Mouse (Mus musculus) gonadal fat pad, adult 2 months (tissue): ENCODE results near the gene Rad18. TPM values are rescaled to one million over a fixed set of nuclear protein-coding genes. Genes with fewer than 3 reads are reported as not detected.
"Not testable (repeated sequence)": the region's sequence is repeated elsewhere in the genome, so short reads cannot be mapped to it uniquely, and the experiment has no call there.

ENCODE experiments used
- DNase-seq: peaks from one replicate; pipeline ENCODE4 v3.0.0-alpha.2; 2012; ENCODE audit warnings: low read depth
- polyA plus RNA-seq: library from polyadenylated mRNA; depleted of rRNA; stranded (reverse); fragments of >200 nt; gene quantifications from 2 replicates; pipeline ENCODE4 v1.2.3, GENCODE M21; 2012; rRNA removed

Rad18 gene
- 3.5 and 3.8 TPM in 2 replicates for polyA plus RNA-seq

DNA sequence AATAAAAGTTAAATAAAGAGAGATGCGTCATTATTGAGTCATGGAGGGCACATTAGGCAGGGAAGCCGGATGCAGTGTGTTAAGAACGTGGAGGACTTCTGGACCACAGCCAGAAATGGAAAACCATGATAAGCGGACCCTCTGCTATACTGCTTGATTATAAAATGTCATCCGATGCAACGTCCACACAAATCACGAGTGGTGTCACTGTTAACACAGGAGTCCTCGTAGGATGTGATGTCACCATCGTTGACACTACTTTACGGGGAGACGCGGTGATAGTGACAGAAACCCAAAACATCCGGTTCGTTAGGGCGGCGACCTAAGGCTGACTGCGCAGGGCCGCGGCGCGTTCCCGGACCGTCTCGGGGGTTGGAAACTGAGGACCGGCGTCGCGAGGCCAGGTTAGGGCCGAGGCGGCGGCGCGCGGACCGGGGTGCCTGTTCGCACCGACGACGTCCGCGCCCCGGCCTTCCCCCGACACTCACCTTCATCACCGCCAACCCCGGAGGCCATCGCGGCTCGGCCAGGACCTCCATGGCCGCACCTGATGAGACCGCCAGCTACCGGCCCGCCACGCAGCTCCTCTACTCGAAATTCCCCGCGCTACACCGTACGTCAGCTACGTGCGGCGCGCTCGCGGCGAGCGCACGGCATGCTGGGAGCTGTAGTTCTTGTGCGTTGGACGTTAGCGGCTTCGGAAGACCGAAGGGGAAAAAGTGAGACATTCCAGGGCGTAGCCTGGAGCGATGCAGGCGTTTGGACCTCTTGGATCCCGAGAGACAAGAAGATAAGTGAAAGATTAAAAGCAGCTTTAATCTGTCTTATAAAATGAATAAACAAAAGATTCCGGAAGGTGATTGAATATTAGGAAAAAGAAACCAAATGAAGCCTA lies at the start of gene Rad18:
TSS of gene Rad18 (minus strand) at position 631 of the 895 bp plus-strand sequence.
- DNase-seq = peak; percentile 27

DNA sequence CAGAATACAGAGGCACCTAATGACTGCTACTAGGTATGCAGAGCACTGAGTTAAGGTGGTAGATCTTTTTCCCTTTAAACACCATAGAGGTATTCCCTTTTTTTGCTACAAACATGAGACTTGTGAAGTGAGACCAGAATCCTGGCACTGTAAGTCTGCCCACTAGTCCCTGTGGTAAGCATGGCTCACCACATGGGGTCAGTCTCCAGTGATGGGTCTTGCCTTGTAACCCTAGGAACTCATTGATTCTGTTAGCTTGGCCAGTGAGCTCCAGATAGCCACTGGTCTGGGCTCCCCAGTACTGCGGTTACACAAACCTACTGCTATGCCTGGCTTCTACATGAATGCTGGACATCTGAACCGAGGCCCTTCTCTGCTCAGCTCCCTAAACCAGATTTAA lies 45.8 kb upstream of the Rad18 start:
- no peak for DNase-seq

DNA sequence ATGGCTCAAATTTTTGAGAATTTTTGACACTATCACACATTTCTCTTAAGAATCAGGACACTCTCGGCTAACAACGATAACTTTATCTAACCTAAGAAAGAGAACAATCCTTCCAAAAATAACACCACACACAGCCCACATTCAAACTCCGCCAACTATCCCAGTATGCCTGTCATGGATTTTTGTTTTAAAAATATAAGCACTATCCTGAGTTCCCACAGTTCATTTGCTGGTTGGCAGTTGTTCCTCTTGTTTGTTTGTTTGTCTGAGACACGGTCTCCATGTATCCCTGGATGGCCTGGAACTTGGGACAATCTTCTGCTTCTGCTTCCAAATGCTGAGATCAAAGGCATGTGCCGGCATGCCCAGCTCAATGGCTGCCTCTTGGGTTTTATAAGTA lies 45.3 kb upstream of the Rad18 start:
- DNase-seq = no peak

DNA sequence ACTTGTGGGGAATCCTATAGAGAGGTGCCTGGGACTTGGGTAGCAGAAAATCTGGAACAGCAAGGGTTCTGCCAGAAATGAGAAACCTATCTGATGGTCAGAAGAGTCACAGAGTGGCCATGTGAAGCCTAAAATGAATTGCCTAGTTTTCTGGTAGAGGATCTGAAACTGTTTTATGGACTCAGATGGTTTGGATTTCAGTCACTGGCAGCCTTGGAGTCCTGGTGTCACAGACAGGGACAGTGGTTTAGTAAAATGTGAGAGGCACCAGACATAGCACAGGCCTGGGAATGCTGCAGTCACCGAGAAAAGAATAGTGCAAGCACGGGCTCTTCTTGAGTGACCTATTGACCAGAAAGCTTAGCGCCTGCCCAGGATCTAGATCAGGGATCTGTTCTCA lies 43.1 kb upstream of the Rad18 start:
- no peak for DNase-seq

DNA sequence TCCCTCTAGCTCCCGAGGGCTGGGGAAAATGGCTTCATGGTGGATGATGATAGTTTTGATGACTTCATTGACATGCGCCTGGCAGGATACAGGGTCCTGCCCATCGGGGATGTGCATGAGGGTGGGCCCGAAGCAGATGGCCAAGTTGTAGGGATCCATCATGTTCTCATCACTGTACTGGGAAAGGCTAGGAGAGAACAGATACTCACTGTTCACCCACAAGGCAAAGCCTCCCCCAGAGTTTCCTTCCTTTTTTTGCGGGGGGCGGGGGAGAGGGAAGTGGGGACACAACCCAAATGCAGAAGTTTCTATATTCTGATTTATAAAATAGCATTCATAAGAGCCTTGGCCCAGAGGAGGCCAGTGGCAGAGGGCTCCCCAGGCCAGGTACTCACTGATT lies 42.4 kb upstream of the Rad18 start:
- no peak for DNase-seq

DNA sequence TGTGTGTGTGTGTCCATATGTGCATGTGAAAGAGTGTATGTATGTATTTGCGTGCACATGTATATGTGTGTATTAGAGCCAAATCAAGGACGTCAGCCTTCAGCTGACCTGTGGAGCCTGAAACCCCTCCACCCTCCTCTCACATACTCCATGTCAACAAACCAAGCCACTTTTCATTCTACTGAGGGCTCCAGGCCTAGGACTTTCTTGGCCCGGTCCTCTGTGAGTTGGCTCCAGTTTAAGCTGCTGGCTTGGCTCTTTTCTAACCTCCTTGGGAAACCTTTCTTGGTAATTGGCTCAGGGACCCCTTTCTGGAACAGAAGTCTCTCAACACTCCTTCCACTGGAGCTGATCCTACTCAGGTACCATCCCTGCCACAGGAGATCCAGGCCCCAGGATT lies 40.0 kb upstream of the Rad18 start:
- DNase-seq = no peak

DNA sequence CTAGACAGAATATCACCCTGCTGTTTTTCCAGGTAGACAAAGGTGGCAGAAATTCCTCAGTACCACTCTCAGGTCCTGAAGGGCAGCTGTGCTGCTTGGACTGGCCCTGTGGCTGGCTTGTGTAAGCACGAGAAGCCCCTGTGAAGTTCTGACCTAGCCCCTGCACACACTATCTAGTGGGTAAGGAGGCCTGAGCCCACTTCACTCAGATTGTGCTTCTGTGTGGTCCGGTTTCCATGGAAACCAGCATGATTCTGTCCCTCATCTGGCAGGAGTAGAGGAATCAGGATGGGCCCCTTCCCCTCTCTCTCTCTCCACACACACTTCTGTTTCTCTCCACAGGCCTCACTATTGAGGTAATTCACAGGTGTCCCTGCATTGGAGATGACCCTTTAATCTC lies 38.6 kb upstream of the Rad18 start:
- DNase-seq = no peak

DNA sequence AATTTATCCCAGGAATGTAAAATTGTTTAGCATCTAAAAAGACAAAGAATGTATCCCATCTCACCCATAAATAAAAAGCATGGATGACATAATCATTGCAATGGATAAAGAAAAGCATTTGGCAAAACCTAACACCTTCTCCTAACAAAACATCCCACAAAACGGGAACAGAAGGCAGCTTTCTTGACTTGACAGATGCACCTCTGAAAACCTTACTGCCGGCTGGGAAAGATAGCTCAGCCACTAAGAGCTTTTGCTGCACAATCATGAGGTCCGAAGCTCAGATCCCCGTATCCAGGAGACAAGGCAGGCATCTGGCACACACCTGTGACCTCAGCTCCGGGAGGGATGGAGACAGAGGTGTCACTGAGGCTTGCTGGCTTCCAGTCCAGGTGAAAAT lies 37.5 kb upstream of the Rad18 start:
- no peak for DNase-seq

DNA sequence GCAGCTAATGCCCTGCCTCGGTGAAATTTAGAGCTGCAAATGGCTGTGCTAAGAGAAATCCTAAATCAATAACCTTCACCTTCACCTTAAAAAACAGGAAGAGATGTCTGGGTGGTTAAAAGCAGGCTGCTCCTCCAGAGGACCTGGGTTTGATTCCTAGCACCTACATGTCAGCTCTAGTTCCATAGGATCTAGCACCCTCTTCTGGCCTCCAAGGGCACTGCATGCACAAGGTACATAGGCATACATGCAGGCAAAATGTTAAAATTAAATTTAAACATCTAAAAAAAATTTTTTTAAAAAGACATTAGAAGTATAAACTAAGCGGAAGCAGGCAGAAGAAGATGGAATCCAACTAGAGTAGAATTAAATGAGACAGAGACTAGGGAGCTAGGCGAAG lies 35.9 kb upstream of the Rad18 start:
- DNase-seq = no peak

DNA sequence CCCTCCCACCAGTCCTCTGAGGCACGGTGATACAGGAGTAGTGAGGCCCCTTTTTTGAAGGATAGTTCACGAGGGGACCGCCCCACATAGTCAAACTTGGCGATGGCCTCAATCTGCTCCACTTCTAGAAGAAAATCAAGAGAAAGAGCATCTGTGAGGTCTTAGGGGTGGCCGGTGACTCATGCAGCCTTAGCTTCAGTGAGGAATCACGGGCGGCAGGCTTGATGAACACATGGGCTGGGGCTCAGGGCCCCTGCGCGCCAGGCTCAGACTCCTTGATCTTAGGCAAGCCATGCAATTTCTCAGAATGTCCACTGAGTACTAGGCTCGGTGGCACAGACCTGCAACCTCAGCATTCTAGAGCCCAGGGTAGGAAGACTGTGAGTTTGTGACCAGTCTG lies 34.9 kb upstream of the Rad18 start:
- DNase-seq = no peak

DNA sequence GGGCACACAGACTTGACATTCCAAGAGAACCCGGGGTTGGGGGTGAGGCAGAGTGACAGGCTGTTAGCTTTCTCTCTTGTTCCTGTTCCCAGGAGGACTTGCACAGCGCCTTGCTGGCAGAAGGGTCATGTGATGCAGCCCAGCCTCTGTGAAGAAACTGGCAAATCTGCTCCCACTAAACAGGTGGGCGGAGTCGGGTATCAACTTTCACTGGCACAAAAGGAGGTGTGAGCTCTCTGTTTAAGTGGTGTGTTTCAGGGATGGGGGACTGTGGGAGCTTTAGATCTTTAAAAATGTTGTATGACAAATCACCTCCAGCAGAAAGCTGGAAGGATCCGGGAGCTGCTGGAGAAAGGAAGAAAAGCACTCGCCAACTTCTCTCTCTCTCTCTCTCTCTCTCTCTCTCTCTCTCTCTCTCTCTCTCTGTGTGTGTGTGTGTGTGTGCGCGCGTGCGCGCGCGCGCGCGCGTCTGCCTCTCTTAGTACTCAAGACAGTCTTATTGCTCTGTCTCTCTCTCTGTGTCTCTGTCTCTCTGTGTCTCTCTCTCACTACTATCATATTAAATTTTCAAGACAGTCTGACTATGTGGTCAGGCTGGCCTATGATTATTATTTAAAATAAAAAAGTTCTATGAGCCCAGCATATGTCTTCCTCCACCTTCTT lies 32.4 kb upstream of the Rad18 start:
- DNase-seq = peak; percentile 6

DNA sequence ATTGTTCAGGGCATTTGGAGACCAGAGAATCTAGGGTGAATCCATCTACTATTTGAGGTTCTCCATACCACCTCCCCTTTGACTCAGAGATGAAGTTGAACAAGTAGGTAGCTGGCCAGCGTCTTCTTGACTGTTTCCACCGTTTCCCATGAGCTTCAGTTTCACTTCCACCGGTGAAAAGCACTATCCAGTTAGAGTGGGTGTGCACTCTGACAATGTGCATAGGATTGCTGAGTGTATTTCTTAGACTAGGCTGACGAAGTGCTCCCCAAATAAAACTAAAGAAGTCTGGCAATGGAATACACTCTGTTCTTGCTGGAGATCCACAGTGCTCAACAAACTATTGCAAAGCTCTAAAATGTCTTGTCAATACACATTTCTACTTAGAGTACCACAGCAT lies 29.0 kb upstream of the Rad18 start:
- no peak for DNase-seq

DNA sequence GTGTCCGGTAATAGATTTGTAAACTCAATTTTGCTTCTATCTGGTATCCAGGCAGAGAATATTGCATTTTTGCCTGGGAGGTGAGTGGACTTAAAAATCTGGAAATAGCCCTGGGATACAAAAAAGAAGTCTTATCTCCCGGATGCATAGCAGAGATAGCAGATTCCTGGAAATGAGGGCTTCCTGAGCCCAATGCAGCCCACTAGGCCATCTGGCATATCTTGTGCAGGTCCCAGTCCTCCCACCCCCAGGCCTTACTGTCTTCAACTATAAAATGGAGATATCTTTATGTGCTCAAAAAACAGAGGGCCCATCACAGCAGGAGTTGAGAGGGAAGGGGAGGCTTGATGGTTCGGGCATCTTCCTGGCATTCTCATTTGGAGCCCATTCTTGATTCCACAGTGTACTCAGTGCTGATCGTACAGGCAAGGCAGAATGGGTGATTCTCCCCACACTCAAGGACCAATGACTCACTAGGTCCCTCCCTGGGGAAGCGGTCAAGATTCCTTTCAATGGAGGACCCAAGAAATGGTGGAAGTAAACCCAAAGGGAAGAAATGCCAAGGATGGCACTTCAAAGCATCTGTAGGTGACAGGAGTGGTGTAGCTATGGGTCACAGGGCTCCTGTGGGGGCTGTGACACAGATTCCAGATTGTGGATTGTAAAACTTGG lies 24.1 kb upstream of the Rad18 start:
- no peak for DNase-seq

DNA sequence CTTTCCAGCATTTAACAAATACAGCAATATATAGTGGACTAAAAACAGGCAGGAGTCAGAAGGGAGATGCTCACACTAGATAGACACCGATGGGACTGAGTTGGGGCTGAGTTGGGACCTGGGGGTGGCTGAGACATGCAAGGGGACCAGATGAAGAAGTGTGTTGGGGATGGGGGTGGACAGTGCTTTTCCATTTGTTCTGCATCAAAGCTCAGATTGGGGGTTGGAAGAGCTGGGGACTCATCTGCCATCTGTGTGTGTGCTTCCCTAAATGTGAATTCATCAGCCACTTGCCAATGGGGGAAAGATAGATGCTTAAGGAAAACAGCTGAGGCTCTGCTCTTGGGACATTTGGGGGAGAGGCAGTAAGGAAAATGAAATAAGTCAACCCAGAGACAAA lies 23.5 kb upstream of the Rad18 start:
- DNase-seq = no peak

DNA sequence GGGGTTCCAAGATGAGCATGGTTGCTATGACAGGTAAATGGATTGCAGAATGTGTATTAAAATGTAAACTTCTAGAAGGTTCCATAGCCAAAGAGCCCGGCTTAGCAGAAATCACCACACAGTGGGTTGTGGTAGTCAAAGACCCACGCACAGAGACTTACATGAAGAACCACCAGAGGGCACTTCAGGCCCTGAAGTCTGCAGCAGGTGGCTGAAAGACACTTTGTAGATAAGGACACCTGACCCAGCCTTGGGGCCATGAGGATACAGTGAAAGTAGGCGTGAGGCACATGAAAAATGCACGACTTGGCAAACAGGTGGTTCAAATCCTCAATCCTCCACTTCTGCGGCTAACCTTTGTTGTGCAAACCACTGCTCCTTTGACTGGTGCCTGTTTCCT lies 20.7 kb upstream of the Rad18 start:
- no peak for DNase-seq

DNA sequence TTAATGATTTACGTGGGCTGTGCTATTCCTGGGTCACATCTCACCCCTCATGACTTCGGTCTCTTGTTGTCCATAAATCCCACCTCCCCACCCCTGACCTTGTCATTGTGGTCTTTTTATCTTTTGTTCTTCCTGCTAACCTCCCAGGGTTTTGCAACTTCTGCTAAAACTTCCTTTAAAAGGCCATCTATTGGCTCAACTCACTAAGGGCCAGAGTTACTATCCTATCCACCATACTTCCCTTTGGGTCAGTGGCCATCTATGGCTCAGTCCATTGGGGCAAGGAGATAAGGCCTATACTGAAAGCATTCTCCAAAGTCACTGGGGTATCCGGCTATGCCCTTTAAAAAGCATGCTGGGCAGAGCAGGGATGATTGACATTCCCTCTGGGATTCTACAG lies 17.5 kb upstream of the Rad18 start:
- DNase-seq = no peak

DNA sequence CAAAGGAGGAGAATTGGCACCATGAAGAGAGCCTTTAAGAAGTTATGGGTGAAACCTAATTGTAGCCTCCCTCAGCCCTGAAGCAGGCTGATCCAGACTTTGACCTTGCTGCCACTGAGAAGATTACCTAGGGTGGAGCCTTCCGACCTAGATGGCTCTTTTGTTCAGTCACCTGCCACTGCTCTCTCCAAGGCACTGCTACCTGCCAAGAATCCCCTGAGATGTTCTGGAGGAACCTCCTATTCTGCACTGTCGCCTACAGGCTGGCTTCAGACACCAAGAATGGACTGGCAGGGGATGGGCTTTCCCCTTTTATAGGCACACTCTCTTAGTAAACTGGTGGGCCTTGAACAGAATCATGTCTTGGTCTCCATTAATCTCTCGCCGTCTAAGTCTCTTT lies 5.8 kb upstream of the Rad18 start:
- not testable (repeated sequence) for DNase-seq

DNA sequence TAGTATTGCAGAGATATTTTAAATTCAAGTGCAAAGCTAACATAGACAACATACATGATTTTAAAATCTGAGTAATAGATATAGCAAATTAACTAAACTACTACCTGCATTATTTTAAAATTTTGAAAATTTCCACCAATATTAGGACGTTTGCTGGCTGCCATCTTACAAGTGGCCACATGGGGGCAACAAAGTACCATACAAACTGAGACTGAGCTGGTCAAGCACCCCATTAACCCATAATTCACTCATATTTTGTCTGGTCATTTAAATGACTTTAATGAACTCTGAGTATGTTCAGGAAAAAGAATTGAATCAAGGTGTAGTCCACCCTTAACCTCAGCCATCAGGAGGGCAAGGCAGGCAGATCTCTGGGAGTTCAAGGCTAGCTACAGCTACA lies 3.9 kb upstream of the Rad18 start:
- DNase-seq = no peak

DNA sequence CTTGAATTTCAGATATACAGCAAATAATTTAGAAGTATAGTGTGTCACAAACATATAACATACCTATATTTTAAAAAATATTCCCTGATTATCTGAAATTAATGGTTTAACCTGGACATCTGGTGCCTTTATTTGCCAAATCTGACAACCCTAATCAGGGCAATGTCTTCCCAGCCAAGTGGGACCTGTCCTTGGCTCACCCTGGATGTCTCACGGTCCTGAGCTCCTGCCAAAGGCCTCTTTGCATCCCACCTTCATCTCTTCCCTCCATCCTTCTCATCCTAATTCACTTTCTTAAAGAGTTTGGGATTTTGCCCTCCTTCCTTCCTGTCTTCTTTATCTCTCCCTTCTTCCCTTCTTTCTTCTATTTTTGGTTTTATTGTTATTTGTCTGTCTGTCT lies 2.6 kb upstream of the Rad18 start:
- no peak for DNase-seq

DNA sequence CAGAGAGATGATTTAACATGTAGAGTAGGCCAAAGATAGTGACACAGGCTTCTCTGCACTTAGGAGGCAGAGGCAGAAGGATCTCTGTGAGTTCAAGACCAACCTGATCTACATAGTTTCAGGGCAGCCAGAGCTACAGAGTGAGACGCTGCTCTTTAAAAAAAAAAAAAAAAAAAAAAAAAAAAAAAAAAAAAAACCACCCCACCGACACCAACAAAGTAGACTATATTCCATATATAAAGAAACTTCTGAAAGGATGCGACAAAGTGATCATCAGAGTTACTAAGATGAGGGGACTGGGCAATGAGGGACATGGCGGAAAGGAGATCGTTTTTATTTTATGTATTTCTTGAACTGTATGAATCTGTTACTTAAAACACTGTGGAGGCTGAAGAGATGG lies 2.0 kb downstream of the Rad18 start:
- DNase-seq = no peak

DNA sequence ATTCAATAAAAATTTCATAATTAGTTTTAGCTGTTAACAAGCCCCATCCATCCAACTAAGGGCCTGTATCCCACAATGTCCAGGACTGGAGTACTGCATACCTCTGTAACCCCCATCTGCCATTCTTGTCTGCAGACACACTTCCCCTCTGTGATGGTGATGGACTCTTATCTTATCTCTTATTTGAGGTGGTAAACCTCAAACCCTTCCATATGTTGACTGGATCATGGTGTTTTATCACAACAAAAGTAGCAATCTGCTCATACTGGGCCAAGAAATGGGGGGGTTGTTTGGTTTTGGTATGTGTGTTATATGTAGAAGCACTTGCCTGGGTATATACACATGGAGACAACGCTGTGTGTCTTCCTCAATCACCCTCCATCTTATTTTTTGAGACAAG lies 5.0 kb downstream of the Rad18 start:
- DNase-seq = no peak

DNA sequence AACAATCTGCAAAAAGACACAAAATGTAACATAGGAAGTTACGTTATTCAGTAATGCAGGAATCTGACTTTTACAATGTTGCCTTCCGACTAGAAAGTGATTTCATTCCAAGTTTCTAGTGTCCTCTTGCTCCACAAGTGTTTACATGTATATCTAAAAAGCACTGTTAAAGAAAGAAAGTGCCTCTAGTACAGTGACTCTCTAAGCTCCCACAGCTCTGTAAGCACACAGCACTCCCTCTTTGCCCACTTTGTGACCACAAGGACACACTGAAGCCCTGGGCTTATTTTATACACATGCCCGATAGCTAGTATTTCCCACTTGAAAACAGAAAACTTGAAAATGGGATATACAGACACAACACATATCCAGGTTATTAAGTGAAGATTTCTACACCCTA lies 8.5 kb downstream of the Rad18 start:
- DNase-seq = no peak

DNA sequence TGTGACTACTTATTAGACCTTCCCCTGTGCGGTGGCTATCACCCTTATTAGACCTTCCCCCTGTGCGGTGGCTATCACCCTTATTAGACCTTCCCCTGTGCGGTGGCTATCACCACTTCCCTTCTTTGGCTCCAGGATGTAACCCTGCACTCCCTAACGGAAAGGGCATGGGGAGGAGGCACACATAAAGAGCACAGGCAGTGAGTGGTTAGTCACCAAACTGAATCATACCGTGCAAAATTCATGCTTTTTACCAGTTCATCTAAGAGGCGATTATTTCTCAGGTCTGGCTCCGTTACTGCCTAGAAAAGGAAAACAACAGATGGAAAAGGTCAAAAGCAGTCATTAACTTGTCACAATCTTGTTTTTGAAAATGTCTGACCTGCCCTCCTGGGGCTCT lies 10.0 kb downstream of the Rad18 start:
- DNase-seq = no peak
